Mouse (Mus musculus): Measurements from ENCODE around the gene Ifnz.

- no peak for TF ChIP-seq CTCF (IDR thresholded peaks at IDR 0.05; ENCODE audit: control insufficient read depth, insufficient read depth, insufficient read length)
- no peak for TF ChIP-seq MAX (IDR thresholded peaks at IDR 0.05)
Measured at GRCm38 (mm10) chr4:88739036-88739435, 42.9 kb upstream of the Ifnz start.
